Mouse (Mus musculus) forebrain, embryonic 15.5 days (tissue): ENCODE measurements around the gene F830045P16Rik. TPM values are rescaled to one million over a fixed set of nuclear protein-coding genes. Genes with fewer than 3 reads are reported as not detected.

ENCODE experiments used
- ATAC-seq: fragments of 200-750 bp; cut with Nextera tagmentation; replicated peaks from 2 replicates; pipeline ENCODE4 v1.8.0; 2017; ENCODE audit warnings: mild to moderate bottlenecking, moderate TSS enrichment, moderate library complexity
- H3K27ac ChIP-seq: fragments of 300-500 bp; sonication (generic); replicated peaks from 2 replicates; pipeline ENCODE4 v1.5.1; 2015; ENCODE audit warnings: mild to moderate bottlenecking, inconsistent platforms
- H3K27me3 ChIP-seq: fragments of 300-500 bp; sonication (generic); 2 replicates; pipeline ENCODE4 v1.6.1; 2015; ENCODE audit warnings: inconsistent platforms
- H3K36me3 ChIP-seq: fragments of 300-500 bp; sonication (generic); 2 replicates; pipeline ENCODE4 v1.6.1; 2015; ENCODE audit warnings: mild to moderate bottlenecking, inconsistent platforms
- H3K4me1 ChIP-seq: fragments of 300-500 bp; sonication (generic); 2 replicates; pipeline ENCODE4 v1.6.1; 2015; ENCODE audit warnings: inconsistent platforms
- H3K4me2 ChIP-seq: fragments of 300-500 bp; sonication (generic); replicated peaks from 2 replicates; pipeline ENCODE4 v1.6.1; 2015; ENCODE audit warnings: mild to moderate bottlenecking, inconsistent platforms
- H3K4me3 ChIP-seq: fragments of 300-500 bp; sonication (generic); 2 replicates; pipeline ENCODE4 v1.5.1; 2015; ENCODE audit warnings: mild to moderate bottlenecking, inconsistent platforms
- H3K9ac ChIP-seq: fragments of 300-500 bp; sonication (generic); replicated peaks from 2 replicates; pipeline ENCODE4 v1.6.1; 2015; ENCODE audit warnings: mild to moderate bottlenecking, inconsistent platforms
- H3K9me3 ChIP-seq: fragments of 300-500 bp; sonication (generic); 2 replicates; pipeline ENCODE4 v1.6.1; 2016; ENCODE audit warnings: inconsistent platforms
- WGBS: fragments of 180-500 bp; shearing (Covaris S2); methylation state at CpG from one replicate; pipeline ENCODE4 v1.1.7; 2015; ENCODE audit warnings: mixed read lengths; 5-methylcytosine and 5-hydroxymethylcytosine counted together
- polyA plus RNA-seq: library from polyadenylated mRNA; unstranded; fragments of >200 nt; fragmentation: Nextera tagmentation; extraction: Ambion mirVana; gene quantifications from 2 replicates; pipeline ENCODE4 v1.2.1, GENCODE M21; 2015

The F830045P16Rik gene
- polyA plus RNA-seq: not detected in 2 replicates

DNA sequence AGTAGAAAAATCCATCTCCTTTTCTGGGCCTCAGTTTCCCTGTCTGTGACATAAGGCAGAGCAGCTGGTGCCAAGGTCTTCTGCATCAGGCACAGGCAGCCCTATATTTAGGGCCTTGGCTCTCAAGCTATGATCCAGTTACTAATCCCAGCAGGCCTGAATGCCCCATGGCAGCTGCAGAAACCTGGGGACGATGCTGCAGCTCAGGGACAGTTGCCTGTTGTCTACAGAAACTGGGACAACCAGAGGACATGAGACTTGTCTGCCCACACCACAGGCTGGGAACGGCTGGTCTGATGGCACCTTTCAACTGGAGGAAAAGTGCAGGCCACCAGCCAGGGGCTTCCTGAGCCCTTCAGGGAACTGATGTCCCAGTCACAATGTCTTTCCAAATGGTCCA, at the start of gene F830045P16Rik:
F830045P16Rik (minus strand) TSS at position 226 of the 400 bp plus-strand sequence.
- no peak within 1 kb of the TSS for H3K27ac ChIP-seq
- peaks cover 3% of the 10 kb centered on the region; the same call in 1 of the 2 replicates for H3K4me1 ChIP-seq
- H3K4me3 ChIP-seq: no peak within 1 kb of the TSS
- no peaks in the 10 kb centered on the region for H3K9me3 ChIP-seq
- H3K27me3 ChIP-seq: no peaks in the 10 kb centered on the region
- no peaks in the 10 kb centered on the region for H3K36me3 ChIP-seq
- 44% methylated on average over 2 of the region's 2 CpGs for WGBS
- H3K9ac ChIP-seq: no peak within 1 kb of the TSS
- no peak within 1 kb of the TSS for H3K4me2 ChIP-seq
- ATAC-seq: no peak

DNA sequence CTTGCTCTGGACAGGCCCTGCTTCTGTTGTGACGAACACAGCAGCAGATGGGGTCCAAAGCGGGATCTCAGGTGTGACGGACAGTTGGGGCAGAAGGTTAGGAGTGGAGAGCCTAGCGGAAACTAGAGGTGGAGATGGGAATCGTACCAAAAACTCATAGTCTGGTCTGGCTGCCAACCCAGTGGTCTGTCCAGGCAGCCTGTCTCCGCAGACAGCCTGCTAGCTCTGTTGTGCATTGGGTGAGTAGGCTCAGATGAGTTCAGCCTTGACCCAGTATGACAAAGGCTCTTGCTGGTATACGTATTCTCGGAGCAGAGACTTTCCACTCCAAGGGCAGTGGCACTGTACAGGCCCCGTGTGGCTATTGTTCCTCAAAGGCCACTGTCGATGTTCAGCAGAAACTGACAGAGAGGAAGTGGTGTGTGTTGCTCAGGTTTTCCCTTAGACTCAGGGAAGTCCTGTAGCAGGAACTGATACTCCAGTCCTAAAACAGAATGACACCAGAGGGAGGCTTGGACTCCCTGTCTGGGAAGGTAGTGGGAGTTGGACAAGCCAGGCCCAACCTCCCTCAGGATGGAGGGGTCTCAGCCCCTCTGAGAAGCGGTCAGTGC, 49.6 kb upstream of the F830045P16Rik start:
- H3K9me3 ChIP-seq: no peaks in the 10 kb centered on the region
- no peak for ATAC-seq
- H3K4me2 ChIP-seq: no peak overlapping the region
- no peaks in the 10 kb centered on the region for H3K27me3 ChIP-seq
- H3K4me1 ChIP-seq: peaks cover 12% of the 10 kb centered on the region; the same call in 1 of the 2 replicates
- WGBS: 78% methylated on average over 11 of the region's 11 CpGs
- H3K4me3 ChIP-seq: no peak overlapping the region
- no peaks in the 10 kb centered on the region for H3K36me3 ChIP-seq
- H3K9ac ChIP-seq: no peak overlapping the region
- no peak overlapping the region for H3K27ac ChIP-seq

DNA sequence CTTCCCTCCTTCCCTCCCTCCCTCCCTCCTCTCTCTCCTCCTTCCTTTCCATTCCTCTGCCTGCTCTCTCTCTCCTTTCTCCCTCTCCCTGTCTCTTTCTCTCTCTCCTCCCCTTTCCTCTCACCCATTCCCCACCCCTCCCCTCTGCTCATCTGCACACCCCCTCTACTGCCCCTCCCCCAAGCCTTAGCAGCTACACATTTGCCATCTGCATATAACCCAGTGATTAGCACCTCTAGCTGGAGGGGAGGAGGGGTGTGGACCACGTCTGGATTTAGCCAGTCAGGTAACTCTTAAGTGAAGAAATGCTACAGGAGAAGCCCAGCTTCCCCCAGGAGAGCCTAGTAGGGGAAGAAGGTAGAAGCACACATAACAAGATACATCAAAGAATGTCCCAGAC, 48.5 kb upstream of the F830045P16Rik start:
- Histone ChIP-seq H3K4me3 (no peak overlapping the region), H3K4me1 (peaks cover 12% of the 10 kb centered on the region; the same call in 1 of the 2 replicates), H3K27ac (0 out of 2 replicates have a peak overlapping the region, but pooled peaks have one; percentile 0), H3K36me3 (no peaks in the 10 kb centered on the region), H3K9ac (no peak overlapping the region), H3K4me2 (no peak overlapping the region), H3K27me3 (no peaks in the 10 kb centered on the region), H3K9me3 (no peaks in the 10 kb centered on the region)
- WGBS: 0% methylated on average over 1 of the region's 1 CpGs
- ATAC-seq: 0 out of 2 replicates have a peak, but pooled peaks have one; percentile 35

DNA sequence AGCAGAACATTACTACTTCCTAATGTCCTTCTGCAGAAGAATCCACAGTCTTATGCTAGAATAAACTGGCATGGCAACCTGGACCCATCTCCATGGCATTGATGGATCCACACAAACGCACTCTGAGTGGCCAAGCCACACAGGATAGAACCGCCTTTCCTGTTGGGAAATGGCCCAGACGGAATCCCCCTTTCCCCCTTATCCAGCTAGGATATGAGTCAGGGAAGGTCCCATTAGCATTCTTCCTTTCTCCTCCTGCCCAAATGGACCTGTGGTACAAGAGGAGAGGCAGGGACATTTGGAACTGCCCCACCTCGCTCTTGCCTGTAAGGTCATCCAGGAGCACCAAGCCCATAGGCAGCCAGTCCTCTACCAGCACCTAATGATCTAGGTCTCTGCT, 45.9 kb upstream of the F830045P16Rik start:
- Histone ChIP-seq H3K9ac (no peak overlapping the region), H3K9me3 (no peaks in the 10 kb centered on the region), H3K27ac (no peak overlapping the region), H3K4me1 (peaks cover 12% of the 10 kb centered on the region; the same call in 1 of the 2 replicates), H3K27me3 (no peaks in the 10 kb centered on the region), H3K4me2 (no peak overlapping the region), H3K36me3 (no peaks in the 10 kb centered on the region), H3K4me3 (no peak overlapping the region)
- WGBS: 88% methylated on average over 4 of the region's 4 CpGs
- no peak for ATAC-seq

DNA sequence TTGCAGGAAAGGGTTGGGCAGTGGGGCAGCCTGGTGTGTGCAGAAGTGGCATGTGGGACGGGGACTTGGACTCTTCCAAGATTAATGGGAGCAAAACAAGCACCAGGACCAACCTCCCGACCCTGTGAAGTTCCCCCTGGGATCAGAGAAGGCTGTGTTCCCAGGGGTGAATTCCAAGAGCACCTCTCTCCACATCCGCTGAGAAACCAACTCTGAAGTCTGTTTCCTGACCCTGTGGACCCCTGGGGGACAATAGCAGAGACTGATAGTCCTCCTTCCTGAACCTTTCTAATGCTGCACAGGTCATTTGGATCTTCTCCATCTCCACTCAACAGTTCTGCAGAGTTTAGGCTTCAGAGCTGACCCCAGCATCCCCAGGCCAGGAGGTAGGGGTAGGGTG, 45.4 kb upstream of the F830045P16Rik start:
- Histone ChIP-seq H3K9me3 (no peaks in the 10 kb centered on the region), H3K27me3 (no peaks in the 10 kb centered on the region), H3K36me3 (no peaks in the 10 kb centered on the region), H3K27ac (no peak overlapping the region), H3K4me3 (no peak overlapping the region), H3K4me2 (no peak overlapping the region), H3K4me1 (peaks cover 12% of the 10 kb centered on the region; the same call in 1 of the 2 replicates), H3K9ac (no peak overlapping the region)
- no peak for ATAC-seq
- WGBS: 62% methylated on average over 3 of the region's 3 CpGs

DNA sequence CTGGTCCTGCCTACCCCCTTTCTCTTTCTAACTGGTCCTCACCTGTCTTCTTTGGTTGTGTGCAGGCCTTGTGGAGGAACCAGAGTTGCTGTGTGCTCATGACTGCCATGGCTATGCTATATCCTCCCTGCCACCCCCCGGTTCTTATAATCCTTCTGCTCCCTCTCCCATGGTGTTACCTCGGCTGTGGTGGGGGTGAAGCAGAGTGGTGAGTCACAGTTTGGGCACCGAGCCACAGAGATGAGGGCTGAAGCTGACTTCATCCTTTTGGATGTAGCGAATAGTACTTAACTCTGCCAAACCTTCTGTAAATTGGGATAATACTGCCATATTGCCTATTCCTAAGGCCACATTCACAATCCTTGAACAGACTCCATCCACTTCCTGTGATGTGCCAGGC, 44.3 kb upstream of the F830045P16Rik start:
- H3K27ac ChIP-seq: no peak overlapping the region
- peaks cover 13% of the 10 kb centered on the region; the same call in 1 of the 2 replicates for H3K4me1 ChIP-seq
- WGBS: 55% methylated on average over 4 of the region's 4 CpGs
- no peak overlapping the region for H3K9ac ChIP-seq
- no peak for ATAC-seq
- H3K27me3 ChIP-seq: no peaks in the 10 kb centered on the region
- H3K4me2 ChIP-seq: no peak overlapping the region
- no peaks in the 10 kb centered on the region for H3K36me3 ChIP-seq
- H3K4me3 ChIP-seq: no peak overlapping the region
- H3K9me3 ChIP-seq: no peaks in the 10 kb centered on the region

DNA sequence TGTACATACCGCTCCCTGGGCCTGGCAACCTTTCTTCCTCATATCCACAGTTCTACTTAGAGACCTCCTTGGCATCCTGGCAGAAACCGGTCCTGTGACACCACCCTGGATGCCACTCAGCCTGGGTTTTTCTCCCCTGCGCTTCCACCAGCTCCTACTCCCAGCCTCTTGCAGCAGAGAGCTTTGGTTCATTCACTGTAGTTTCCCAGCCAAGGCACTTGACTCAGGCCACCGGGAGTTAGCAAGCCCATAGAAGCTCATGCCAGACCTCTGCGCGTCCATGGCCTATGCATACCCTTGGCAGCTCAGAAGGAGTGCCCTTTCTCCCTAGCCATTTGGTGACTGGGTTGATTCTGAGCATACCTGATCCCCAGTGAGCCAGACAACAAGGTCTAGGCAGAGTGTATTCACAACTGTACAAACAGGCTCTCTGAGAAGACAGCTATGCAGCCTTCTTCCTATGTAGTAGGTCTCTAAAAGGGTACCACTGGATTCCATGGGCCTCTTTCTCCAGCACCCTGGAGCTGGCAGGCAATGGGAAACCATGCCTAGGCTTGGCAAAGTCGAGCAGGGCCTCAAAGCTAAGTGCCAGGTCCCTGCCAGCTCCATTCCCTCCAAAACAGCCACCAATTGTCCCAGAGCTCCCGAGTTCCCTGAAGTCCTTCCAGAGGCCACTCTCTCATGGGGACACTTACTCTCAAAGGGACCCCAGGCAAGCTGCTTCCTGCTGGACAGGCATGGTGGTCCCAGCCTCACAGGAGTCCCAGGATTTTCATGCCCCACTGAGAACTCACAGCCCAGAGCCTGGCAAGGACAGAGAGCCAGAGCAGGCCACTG, 40.4 kb upstream of the F830045P16Rik start:
- Histone ChIP-seq H3K4me1 (peaks cover 30% of the 10 kb centered on the region), H3K36me3 (no peaks in the 10 kb centered on the region), H3K4me2 (no peak overlapping the region), H3K9me3 (no peaks in the 10 kb centered on the region), H3K4me3 (no peak overlapping the region), H3K9ac (no peak overlapping the region), H3K27me3 (no peaks in the 10 kb centered on the region), H3K27ac (no peak overlapping the region)
- no peak for ATAC-seq
- 83% methylated on average over 8 of the region's 8 CpGs for WGBS

DNA sequence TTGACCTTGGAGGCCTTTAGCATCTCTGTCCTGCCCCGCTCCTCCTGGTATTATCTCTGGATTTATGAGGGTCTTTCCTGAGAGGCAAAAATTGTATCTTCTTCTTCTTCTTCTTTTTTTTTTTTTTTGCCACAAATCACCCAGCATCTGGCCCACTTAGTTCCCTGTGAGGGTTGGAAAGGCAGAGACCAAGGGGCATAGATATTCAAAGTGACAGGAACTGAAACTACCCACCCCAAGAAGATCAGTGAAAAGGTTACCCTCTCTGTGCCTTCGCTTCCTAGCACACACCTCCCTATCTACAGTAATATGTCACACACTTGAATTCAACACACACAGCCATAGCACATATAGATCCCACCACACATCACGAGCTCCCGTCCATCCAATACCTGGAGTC, 38.7 kb upstream of the F830045P16Rik start:
- H3K27ac ChIP-seq: peak overlapping the region; percentile 77
- 92% methylated on average over 4 of the region's 4 CpGs for WGBS
- no peaks in the 10 kb centered on the region for H3K36me3 ChIP-seq
- no peaks in the 10 kb centered on the region for H3K27me3 ChIP-seq
- H3K4me1 ChIP-seq: peaks cover 30% of the 10 kb centered on the region
- no peaks in the 10 kb centered on the region for H3K9me3 ChIP-seq
- ATAC-seq: no peak
- H3K4me3 ChIP-seq: 0 out of 2 replicates have a peak overlapping the region, but pooled peaks have one; percentile 28
- H3K9ac ChIP-seq: no peak overlapping the region
- H3K4me2 ChIP-seq: peak overlapping the region; percentile 50

DNA sequence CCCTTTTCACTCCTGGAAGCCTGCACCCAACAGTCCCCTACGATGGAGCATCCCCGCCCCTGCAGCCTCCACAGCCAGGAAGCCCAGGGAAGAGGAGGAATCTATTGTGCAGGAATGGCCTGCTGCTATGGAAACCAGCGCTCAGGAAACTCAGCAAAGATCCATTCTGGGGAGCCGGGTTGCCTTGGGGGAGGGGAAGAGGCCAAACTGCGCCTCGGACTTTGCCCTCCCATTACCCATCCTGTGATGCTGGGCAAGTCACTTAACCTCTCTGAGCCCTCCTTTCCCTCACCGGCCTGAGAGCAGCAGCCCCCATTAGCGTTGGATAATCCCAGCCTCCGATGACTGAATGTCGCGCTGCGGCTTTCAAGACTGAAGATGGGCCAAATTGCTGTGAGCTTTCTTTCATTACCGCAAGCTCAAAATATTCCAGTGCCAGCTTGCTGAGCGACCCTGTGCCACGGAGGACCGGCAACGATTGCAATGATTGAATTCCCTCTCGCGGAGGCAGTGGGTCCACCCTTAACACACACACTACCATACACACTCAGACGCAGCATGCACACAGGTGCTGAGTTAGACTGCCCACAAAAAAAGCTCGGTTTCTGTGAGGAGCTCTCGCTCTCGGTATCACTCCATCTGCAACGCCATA, 38.1 kb upstream of the F830045P16Rik start:
- H3K27ac ChIP-seq: peak overlapping the region; percentile 77
- no peaks in the 10 kb centered on the region for H3K36me3 ChIP-seq
- no peaks in the 10 kb centered on the region for H3K27me3 ChIP-seq
- ATAC-seq: peak; percentile 91
- H3K9me3 ChIP-seq: no peaks in the 10 kb centered on the region
- H3K4me3 ChIP-seq: peak overlapping the region; percentile 28
- WGBS: 4% methylated on average over 24 of the region's 24 CpGs
- peak overlapping the region; percentile 50 for H3K4me2 ChIP-seq
- H3K9ac ChIP-seq: peak overlapping the region; percentile 9; the same call in 1 of the 2 replicates
- H3K4me1 ChIP-seq: peaks cover 30% of the 10 kb centered on the region

DNA sequence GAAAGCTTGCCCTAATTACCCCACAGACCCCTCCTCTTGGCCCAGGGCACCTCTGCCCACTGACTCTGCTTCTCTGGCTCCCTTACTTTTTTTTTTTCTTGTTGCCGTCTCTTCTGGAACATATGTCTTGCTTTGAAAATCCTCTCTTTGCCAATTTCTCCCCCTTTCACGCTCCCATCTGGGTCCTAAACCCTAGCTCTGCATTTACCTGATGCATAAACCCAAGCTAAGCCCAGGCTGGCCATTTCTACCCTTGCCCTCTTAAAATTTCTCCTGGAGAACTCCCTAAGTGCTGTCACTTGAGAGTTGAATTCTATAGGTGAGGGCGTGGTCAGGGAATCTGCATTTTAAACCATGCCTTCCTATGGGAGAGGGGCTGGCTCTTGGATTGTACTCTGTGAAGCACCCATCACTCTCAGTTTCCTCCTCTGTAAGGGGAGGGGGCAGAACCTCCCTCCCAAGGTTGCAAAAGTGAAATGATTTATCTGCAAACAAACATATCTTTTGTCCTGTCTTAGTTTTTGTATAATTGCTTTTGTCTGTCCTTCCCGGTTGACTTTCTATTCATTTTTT, 37.4 kb upstream of the F830045P16Rik start:
- H3K4me1 ChIP-seq: peaks cover 30% of the 10 kb centered on the region
- H3K9ac ChIP-seq: peak overlapping the region; percentile 9; the same call in 1 of the 2 replicates
- no peaks in the 10 kb centered on the region for H3K27me3 ChIP-seq
- peak; percentile 44 for ATAC-seq
- 3% methylated on average over 4 of the region's 4 CpGs for WGBS
- peak overlapping the region; percentile 50 for H3K4me2 ChIP-seq
- H3K36me3 ChIP-seq: no peaks in the 10 kb centered on the region
- no peaks in the 10 kb centered on the region for H3K9me3 ChIP-seq
- peak overlapping the region; percentile 77 for H3K27ac ChIP-seq
- peak overlapping the region; percentile 28 for H3K4me3 ChIP-seq

DNA sequence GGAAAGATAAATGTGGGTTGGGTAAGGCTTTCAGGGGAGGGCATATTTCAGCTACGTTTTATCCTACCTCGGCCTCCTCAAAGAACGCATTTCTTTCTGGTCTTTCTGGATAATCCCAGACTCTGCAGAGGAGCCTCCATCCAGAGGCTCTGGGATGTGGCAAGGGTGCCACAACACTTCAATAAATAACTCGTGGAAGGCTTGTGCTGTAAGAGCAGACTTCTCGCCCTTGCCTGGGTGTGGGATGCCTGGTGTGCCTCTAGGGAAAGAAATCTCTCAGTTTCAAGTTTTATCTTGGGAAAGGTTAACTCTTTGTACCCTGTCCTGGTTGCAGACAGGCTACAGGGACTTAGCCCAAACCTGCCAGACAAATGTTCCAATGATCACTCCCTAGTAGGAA, 33.2 kb upstream of the F830045P16Rik start:
- Histone ChIP-seq H3K9me3 (no peaks in the 10 kb centered on the region), H3K36me3 (no peaks in the 10 kb centered on the region), H3K4me2 (no peak overlapping the region), H3K27ac (no peak overlapping the region), H3K27me3 (no peaks in the 10 kb centered on the region), H3K4me1 (peaks cover 17% of the 10 kb centered on the region), H3K4me3 (no peak overlapping the region), H3K9ac (no peak overlapping the region)
- ATAC-seq: no peak
- WGBS: 81% methylated on average over 5 of the region's 5 CpGs
